Mouse (Mus musculus) neural tube, embryonic 12.5 days (tissue): ENCODE measurements around the gene Npdc1. TPM values are rescaled to one million over a fixed set of nuclear protein-coding genes. Genes with fewer than 3 reads are reported as not detected.

Source experiments
- ATAC-seq: fragments of 200-750 bp; cut with Nextera tagmentation; 2 replicates; pipeline ENCODE4 v1.8.0; 2017; ENCODE audit warnings: low read depth, mild to moderate bottlenecking, moderate TSS enrichment, moderate library complexity; ENCODE audit not compliant: low FRiP score
- H3K27ac ChIP-seq: fragments of 300-500 bp; sonication (generic); 2 replicates; pipeline ENCODE4 v1.5.1; 2016
- H3K27me3 ChIP-seq: fragments of 300-500 bp; sonication (generic); replicated peaks from 2 replicates; pipeline ENCODE4 v1.6.1; 2016; ENCODE audit warnings: mild to moderate bottlenecking
- H3K36me3 ChIP-seq: fragments of 300-500 bp; sonication (generic); 2 replicates; pipeline ENCODE4 v1.6.1; 2016; ENCODE audit warnings: mild to moderate bottlenecking
- H3K4me1 ChIP-seq: fragments of 300-500 bp; sonication (generic); 2 replicates; pipeline ENCODE4 v1.6.1; 2016
- H3K4me2 ChIP-seq: fragments of 300-500 bp; sonication (generic); replicated peaks from 2 replicates; pipeline ENCODE4 v1.6.1; 2016; ENCODE audit warnings: mild to moderate bottlenecking
- H3K4me3 ChIP-seq: fragments of 300-500 bp; sonication (generic); 2 replicates; pipeline ENCODE4 v1.5.1; 2016
- H3K9ac ChIP-seq: fragments of 300-500 bp; sonication (generic); 2 replicates; pipeline ENCODE4 v1.6.1; 2016; ENCODE audit warnings: mild to moderate bottlenecking
- H3K9me3 ChIP-seq: fragments of 300-500 bp; sonication (generic); 2 replicates; pipeline ENCODE4 v1.6.1; 2016; ENCODE audit warnings: mild to moderate bottlenecking
- WGBS: fragments of 180-500 bp; shearing (Covaris S2); methylation state at CpG from one replicate; pipeline ENCODE4 v1.1.7; 2016; 5-methylcytosine and 5-hydroxymethylcytosine counted together
- polyA plus RNA-seq: library from polyadenylated mRNA; unstranded; fragments of >200 nt; fragmentation: Nextera tagmentation; extraction: Ambion mirVana; gene quantifications from 2 replicates; pipeline ENCODE4 v1.2.1, GENCODE M21; 2016

The Npdc1 gene
- polyA plus RNA-seq, 1 experiment from 2014 or later = 266 TPM

DNA sequence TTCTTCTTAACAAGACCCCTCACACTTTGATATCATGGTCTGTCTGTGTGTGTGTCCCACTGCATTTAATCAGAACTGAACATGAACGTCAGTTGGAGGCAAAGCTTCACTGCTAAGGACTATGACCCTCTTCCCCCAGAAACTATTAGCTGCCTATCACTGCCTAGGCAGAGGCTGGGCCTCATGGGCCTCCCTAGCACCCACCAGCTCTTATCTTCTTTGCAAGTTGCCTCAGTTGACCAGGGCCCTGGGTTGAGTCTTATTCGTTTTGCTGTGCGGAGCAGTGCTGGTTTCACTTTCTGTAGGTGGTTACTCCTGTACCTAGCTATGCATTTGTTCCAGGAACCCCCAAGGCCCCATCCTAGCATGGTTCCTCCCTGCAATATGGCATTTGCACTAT, 29.2 kb upstream of the Npdc1 start:
- no peak overlapping the region for H3K4me2 ChIP-seq

GRCm38 (mm10) chr2:25371764-25372643, 27.1 kb upstream of the Npdc1 start, which contains the start of gene Sapcd2:
Gene Sapcd2 (plus strand): TSS chr2:25372321.
- Histone ChIP-seq H3K4me2 (peak within 1 kb of the TSS; percentile 96), H3K36me3 (peaks cover 14% of the 10 kb centered on the region), H3K4me3 (peak within 1 kb of the TSS; percentile 68), H3K27ac (peak within 1 kb of the TSS; percentile 53; the same call in 1 of the 2 replicates), H3K9ac (peak within 1 kb of the TSS; percentile 74), H3K9me3 (no peaks in the 10 kb centered on the region), H3K4me1 (peaks cover 23% of the 10 kb centered on the region), H3K27me3 (no peaks in the 10 kb centered on the region; the same call in 1 of the 2 replicates)
- WGBS = 1% methylated on average over 65 of the region's 65 CpGs
- ATAC-seq = peak; percentile 94

More for the DNA sequence above, 29.2 kb upstream of the Npdc1 start:
- no peak overlapping the region for H3K27ac ChIP-seq
- ATAC-seq = no peak
- no peak overlapping the region for H3K4me3 ChIP-seq
- H3K36me3 ChIP-seq = no peaks in the 10 kb centered on the region
- H3K4me1 ChIP-seq = peaks cover 30% of the 10 kb centered on the region
- 87% methylated on average over 3 of the region's 3 CpGs for WGBS
- no peak overlapping the region for H3K9ac ChIP-seq
- no peaks in the 10 kb centered on the region for H3K9me3 ChIP-seq
- peaks cover 18% of the 10 kb centered on the region for H3K27me3 ChIP-seq

DNA sequence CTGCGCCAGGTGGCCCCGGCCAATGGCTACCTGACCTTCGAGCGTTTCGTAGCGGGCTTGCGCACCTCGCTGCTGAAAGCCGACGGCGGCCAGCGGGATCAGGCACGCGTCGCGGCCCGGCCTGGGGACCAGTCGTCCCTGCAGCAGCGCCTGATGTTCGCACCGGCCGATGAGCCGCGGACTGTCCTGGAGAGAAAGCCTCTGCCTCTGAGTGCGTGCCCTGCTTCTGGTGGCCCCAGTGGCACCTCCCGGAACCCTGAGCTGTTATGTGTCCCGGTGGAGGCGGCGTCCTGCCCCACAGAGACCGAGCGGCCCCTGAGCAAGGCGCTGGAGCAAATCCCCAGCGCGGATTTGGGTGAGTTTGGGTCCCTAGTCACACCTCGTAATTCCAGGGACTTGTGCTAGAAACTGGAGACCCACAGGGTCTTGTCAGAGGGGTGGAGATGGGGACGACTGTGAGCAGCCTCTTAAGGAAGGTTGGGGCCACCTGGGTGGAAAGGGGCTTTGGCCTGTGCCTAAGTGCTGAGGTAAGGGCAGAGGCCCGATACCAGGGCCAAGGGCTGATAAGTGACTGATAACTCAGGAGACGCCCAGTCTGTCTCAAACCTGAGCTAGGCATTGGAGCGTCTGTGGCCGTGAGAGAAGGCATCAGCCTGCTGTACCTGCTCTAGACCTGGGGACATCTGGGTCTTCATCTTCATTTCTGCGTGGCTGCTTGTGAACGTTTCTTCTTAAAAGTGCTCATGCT, 26.3 kb upstream of the Npdc1 start:
- WGBS = 2% methylated on average over 42 of the region's 42 CpGs
- peak; percentile 42 for ATAC-seq
- Histone ChIP-seq H3K4me3 (peak overlapping the region; percentile 68), H3K27me3 (no peaks in the 10 kb centered on the region; the same call in 1 of the 2 replicates), H3K9me3 (no peaks in the 10 kb centered on the region), H3K9ac (peak overlapping the region; percentile 74), H3K4me1 (peaks cover 23% of the 10 kb centered on the region), H3K27ac (no peak overlapping the region), H3K36me3 (peaks cover 20% of the 10 kb centered on the region), H3K4me2 (peak overlapping the region; percentile 96)

DNA sequence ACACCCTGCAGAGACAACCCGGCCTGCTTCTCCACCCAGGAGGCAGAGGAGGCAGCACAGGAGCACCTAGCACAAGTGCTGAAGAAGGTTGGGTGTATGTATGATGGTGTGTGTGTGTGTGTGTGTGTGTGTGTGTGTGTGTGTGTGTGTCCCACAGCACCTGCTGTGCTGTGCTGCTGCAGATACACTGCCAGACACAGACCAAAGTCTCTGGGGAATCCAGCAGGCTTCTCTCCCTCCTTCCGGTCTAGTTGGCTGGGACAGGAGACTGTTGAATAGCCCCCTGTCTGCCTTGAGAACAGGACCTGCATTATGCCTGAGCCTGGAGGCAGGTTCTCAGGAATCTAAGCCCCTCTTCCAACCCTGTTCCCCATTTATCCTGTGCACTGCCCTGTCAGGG, 25.7 kb upstream of the Npdc1 start:
- Histone ChIP-seq H3K9ac (peak overlapping the region; percentile 74), H3K9me3 (no peaks in the 10 kb centered on the region), H3K36me3 (peaks cover 26% of the 10 kb centered on the region), H3K27me3 (no peaks in the 10 kb centered on the region; the same call in 1 of the 2 replicates), H3K4me1 (peaks cover 23% of the 10 kb centered on the region), H3K4me2 (peak overlapping the region; percentile 96), H3K27ac (no peak overlapping the region), H3K4me3 (peak overlapping the region; percentile 68)
- ATAC-seq = no peak
- 16% methylated on average over 2 of the region's 2 CpGs for WGBS

DNA sequence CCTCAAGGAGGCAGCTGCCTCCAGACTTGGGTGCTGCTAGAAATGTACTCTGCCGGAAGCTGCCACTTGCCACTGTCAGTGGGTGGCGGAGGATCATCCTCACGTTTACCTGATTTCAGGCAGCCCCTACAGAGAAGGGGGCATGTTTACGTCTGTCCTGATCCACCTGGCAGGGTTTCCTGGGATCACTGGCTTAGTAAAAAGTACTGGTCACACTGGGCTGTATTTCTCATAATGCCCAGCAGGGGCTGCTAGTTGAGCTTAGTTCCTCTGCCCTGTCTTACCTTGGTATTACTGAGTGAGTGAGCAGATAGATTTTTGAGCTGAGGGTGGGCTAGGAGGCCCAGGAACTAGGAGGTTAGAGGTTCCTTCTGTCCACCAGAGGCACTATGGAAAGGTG, 22.6 kb upstream of the Npdc1 start:
- no peak overlapping the region for H3K9ac ChIP-seq
- H3K36me3 ChIP-seq = peaks cover 28% of the 10 kb centered on the region
- no peaks in the 10 kb centered on the region; the same call in 1 of the 2 replicates for H3K27me3 ChIP-seq
- no peak overlapping the region for H3K4me3 ChIP-seq
- H3K4me2 ChIP-seq = no peak overlapping the region
- ATAC-seq = no peak
- WGBS = 58% methylated on average over 4 of the region's 4 CpGs
- H3K4me1 ChIP-seq = peaks cover 22% of the 10 kb centered on the region
- no peak overlapping the region for H3K27ac ChIP-seq
- no peaks in the 10 kb centered on the region for H3K9me3 ChIP-seq

DNA sequence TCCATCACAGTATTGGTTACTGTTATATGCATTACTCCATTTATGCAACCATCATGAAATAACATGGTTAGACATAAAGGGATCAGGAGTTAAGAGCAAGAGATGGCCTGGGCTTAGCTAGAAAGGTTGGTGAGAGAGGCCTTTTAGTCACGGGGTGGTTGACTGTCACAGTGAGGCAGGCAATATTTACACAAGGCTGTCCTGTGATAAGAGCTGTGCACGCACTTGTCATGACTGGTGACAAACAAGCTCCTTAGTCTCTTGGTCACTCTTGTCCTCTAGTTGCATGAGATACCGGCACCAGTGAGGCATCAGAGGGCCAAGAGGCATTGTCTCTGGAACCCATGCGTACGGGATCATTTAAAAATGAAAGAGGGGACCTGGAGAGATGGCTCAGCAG, 14.7 kb upstream of the Npdc1 start:
- Histone ChIP-seq H3K9me3 (no peaks in the 10 kb centered on the region), H3K4me2 (no peak overlapping the region), H3K27me3 (no peaks in the 10 kb centered on the region), H3K4me1 (no peaks in the 10 kb centered on the region), H3K9ac (no peak overlapping the region), H3K4me3 (no peak overlapping the region), H3K27ac (no peak overlapping the region), H3K36me3 (no peaks in the 10 kb centered on the region)
- no peak for ATAC-seq
- 85% methylated on average over 5 of the region's 5 CpGs for WGBS

GRCm38 (mm10) chr2:25391266-25391665, 7.9 kb upstream of the Npdc1 start:
- no peak for ATAC-seq
- H3K9ac ChIP-seq = no peak overlapping the region
- no peak overlapping the region for H3K4me2 ChIP-seq
- peaks cover 28% of the 10 kb centered on the region for H3K27me3 ChIP-seq
- no peak overlapping the region for H3K4me3 ChIP-seq
- H3K9me3 ChIP-seq = no peaks in the 10 kb centered on the region
- H3K36me3 ChIP-seq = no peaks in the 10 kb centered on the region
- WGBS = 68% methylated on average over 5 of the region's 5 CpGs
- H3K27ac ChIP-seq = no peak overlapping the region
- peaks cover 17% of the 10 kb centered on the region for H3K4me1 ChIP-seq

- H3K4me1 ChIP-seq = peaks cover 17% of the 10 kb centered on the region
- no peaks in the 10 kb centered on the region for H3K9me3 ChIP-seq
- WGBS = 37% methylated on average over 3 of the region's 3 CpGs
- H3K4me3 ChIP-seq = no peak overlapping the region
- H3K9ac ChIP-seq = no peak overlapping the region
- H3K27me3 ChIP-seq = peaks cover 61% of the 10 kb centered on the region
- no peak overlapping the region for H3K4me2 ChIP-seq
- ATAC-seq = no peak
- no peaks in the 10 kb centered on the region for H3K36me3 ChIP-seq
- H3K27ac ChIP-seq = no peak overlapping the region
Measured at GRCm38 (mm10) chr2:25394281-25395221, 4.6 kb upstream of the Npdc1 start.

GRCm38 (mm10) chr2:25395721-25396596, 3.2 kb upstream of the Npdc1 start, which contains the start of gene Entpd2:
Gene Entpd2 (plus strand): TSS chr2:25395874.
- Histone ChIP-seq H3K9me3 (no peaks in the 10 kb centered on the region), H3K4me2 (peak within 1 kb of the TSS; percentile 66), H3K4me3 (peak within 1 kb of the TSS; percentile 26), H3K27me3 (peaks cover 75% of the 10 kb centered on the region), H3K36me3 (no peaks in the 10 kb centered on the region), H3K4me1 (peaks cover 21% of the 10 kb centered on the region), H3K9ac (peak within 1 kb of the TSS; percentile 42), H3K27ac (no peak within 1 kb of the TSS)
- WGBS = 1% methylated on average over 56 of the region's 57 CpGs
- ATAC-seq = no peak

- Histone ChIP-seq H3K4me2 (peak overlapping the region; percentile 66), H3K4me3 (no peak overlapping the region)
- 27% methylated on average over 3 of the region's 3 CpGs for WGBS
Measured at GRCm38 (mm10) chr2:25396597-25396983, 2.6 kb upstream of the Npdc1 start.

GRCm38 (mm10) chr2:25397010-25397409, 2.1 kb upstream of the Npdc1 start:
- Histone ChIP-seq H3K9ac (no peak overlapping the region), H3K4me3 (no peak overlapping the region), H3K4me1 (peaks cover 21% of the 10 kb centered on the region), H3K27me3 (peaks cover 76% of the 10 kb centered on the region), H3K4me2 (no peak overlapping the region), H3K27ac (no peak overlapping the region), H3K36me3 (no peaks in the 10 kb centered on the region), H3K9me3 (no peaks in the 10 kb centered on the region)
- no peak for ATAC-seq
- 52% methylated on average over 1 of the region's 1 CpGs for WGBS

More at GRCm38 (mm10) chr2:25396597-25396983, 2.6 kb upstream of the Npdc1 start:
- no peaks in the 10 kb centered on the region for H3K36me3 ChIP-seq
- H3K9me3 ChIP-seq = no peaks in the 10 kb centered on the region
- H3K27ac ChIP-seq = no peak overlapping the region
- no peak for ATAC-seq
- H3K4me1 ChIP-seq = peaks cover 21% of the 10 kb centered on the region
- peaks cover 76% of the 10 kb centered on the region for H3K27me3 ChIP-seq
- H3K9ac ChIP-seq = no peak overlapping the region
